Mouse (Mus musculus): ENCODE results near the gene Cog8. TPM values are rescaled to one million over a fixed set of nuclear protein-coding genes. Genes with fewer than 3 reads are reported as not detected.
"Not testable (repeated sequence)": the region's sequence is repeated elsewhere in the genome, so short reads cannot be mapped to it uniquely, and the experiment has no call there.

Gene Cog8
- polyA plus RNA-seq, 1 experiment, result 14.6 TPM

DNA sequence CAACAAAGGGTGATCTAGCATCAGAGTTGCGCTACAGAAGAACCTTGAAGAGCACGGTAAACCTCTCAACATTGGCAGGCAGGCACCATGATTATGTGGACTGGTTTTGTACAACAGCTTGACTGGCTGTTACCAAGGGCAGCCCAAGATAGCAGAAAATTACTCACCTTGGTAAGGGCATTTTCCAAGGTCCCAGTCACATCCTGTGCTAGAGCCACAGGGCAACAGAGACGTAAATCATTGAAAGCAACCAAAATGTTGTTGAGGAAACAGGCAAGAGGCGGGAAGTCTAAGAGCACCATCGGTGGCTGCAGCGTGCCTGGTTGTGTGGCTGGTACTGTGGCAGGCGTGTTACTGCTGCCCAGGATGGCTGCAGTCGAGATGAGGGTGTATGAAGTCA is 4.4 kb downstream of the Cog8 start:
- Histone ChIP-seq H3K4me3 (replicated peaks; ENCODE audit: control insufficient read depth, low read depth, low read length) (no peak overlapping the region), H3K4me1 (ENCODE audit: control insufficient read depth, insufficient read depth, low read length) (no peaks in the 10 kb centered on the region), H3K27ac (ENCODE audit: control insufficient read depth, insufficient read depth, low read depth, low read length, poor library complexity) (no peak overlapping the region)
- TF ChIP-seq CTCF (IDR thresholded peaks at IDR 0.05; ENCODE audit: control insufficient read depth, insufficient read depth, low read length) (no peak), POLR2A (IDR thresholded peaks at IDR 0.05; ENCODE audit: borderline replicate concordance, control insufficient read depth, low read depth, low read length) (no peak)
- WGBS, result 88% methylated on average over 8 of the region's 8 CpGs

DNA sequence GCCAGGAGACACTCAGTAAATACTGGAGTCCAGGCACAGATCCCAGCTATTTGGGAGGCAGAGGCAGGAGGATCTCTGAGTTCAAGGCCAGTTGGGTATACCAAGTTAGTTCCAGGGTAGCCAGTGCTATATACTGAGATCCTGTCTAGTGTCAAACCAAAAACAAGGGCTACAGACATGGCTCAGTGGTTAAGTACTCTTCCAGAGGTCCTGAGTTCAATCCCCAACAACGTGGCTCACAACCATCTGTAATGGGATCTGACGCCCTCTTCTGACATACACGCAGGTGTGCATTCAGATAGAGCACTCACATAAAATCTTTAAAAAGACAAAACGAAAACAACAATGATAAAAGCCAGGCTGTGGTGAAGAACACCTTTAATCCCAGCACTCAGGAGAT is 7.0 kb downstream of the Cog8 start:
- no peak for TF ChIP-seq POLR2A (IDR thresholded peaks at IDR 0.05; ENCODE audit: borderline replicate concordance, control insufficient read depth, low read depth, low read length)
- TF ChIP-seq CTCF (IDR thresholded peaks at IDR 0.05; ENCODE audit: control insufficient read depth, insufficient read depth, low read length), result no peak
- 81% methylated on average over 4 of the region's 4 CpGs for WGBS
- H3K4me3 ChIP-seq (replicated peaks; ENCODE audit: control insufficient read depth, low read depth, low read length), result no peak overlapping the region
- no peaks in the 10 kb centered on the region for H3K4me1 ChIP-seq (ENCODE audit: control insufficient read depth, insufficient read depth, low read length)
- no peak overlapping the region for H3K27ac ChIP-seq (ENCODE audit: control insufficient read depth, insufficient read depth, low read depth, low read length, poor library complexity)

DNA sequence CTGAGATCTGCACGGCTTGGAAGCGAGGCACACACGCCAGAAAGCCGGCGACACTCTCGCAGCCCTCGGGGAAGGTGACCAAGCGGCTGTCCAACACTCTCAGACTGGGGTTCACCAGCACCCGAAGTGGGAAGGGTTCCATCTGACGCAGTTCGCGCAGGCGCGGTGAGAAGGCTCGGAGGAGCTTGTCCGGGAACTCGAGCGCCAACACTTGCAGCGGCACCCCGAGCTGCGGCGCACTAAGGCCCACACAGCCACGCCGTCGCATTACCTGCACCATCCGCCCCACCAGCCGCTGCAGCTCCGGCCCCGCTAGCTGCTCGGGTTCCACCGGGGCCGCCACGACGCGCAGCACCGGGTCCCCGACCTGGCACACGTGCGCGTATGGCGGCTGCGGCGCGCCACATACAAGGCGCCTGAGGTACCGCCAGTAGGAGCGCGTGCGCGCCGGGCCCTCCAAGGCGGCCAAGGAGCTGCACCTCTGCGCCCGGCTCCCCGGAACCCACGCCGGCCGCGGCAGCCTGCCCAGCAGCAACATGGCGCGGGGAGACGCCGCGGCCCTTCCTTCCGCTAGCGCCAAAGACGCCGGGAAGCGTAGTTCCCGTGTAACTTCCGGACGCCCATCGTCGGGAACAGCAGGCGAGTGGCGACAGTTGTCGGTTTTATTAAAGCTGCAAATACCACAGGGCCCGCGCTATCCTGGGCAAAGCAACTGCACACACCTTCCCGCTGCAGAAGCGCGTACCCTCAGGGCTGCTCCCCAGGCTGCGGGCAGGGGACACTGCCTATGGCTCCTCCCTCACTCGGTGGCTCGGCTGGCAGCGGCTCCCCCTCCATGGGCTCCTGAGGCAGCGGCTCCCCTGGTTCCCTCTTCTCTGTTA is 8.2 kb downstream of the Cog8 start, which contains the start of gene Pdf:
TSS of gene Pdf (minus strand) at position 554 of the 881 bp plus-strand sequence.
- peak within 1 kb of the TSS; percentile 86 for H3K27ac ChIP-seq (ENCODE audit: control insufficient read depth, insufficient read depth, low read depth, low read length, poor library complexity)
- WGBS, result under 1% methylated on average over 87 of the region's 87 CpGs
- peak; percentile 80; the same call in 1 of the 2 replicates for TF ChIP-seq POLR2A (IDR thresholded peaks at IDR 0.05; ENCODE audit: borderline replicate concordance, control insufficient read depth, low read depth, low read length)
- no peak for TF ChIP-seq CTCF (IDR thresholded peaks at IDR 0.05; ENCODE audit: control insufficient read depth, insufficient read depth, low read length)

DNA sequence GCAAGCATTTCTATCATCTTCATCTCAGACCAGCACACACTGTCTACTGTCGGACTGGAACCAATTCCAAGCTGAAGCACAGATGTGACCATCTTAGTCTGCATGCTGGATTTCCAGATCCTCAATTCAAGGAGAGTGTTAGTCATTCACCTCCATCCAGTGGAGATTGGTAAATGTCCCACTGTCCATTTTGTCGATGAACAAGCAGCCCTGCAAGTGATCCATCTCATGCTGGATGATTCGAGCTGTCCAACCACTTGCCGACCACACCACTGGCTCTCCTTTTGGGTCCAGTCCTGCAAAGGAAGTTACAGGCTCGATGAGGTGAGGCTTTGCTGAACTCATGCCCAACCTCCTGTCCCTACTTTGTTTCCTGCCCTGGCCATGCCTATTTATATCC is 9.5 kb downstream of the Cog8 start:
- Histone ChIP-seq H3K27ac (ENCODE audit: control insufficient read depth, insufficient read depth, low read depth, low read length, poor library complexity) (no peak overlapping the region), H3K4me1 (ENCODE audit: control insufficient read depth, insufficient read depth, low read length) (no peaks in the 10 kb centered on the region), H3K4me3 (replicated peaks; ENCODE audit: control insufficient read depth, low read depth, low read length) (no peak overlapping the region)
- 65% methylated on average over 5 of the region's 5 CpGs for WGBS
- TF ChIP-seq CTCF (IDR thresholded peaks at IDR 0.05; ENCODE audit: control insufficient read depth, insufficient read depth, low read length) (no peak), POLR2A (IDR thresholded peaks at IDR 0.05; ENCODE audit: borderline replicate concordance, control insufficient read depth, low read depth, low read length) (no peak)

More for the DNA sequence above, 8.2 kb downstream of the Cog8 start, which contains the start of gene Pdf:
- no peaks in the 10 kb centered on the region for H3K4me1 ChIP-seq (ENCODE audit: control insufficient read depth, insufficient read depth, low read length)
- H3K4me3 ChIP-seq (replicated peaks; ENCODE audit: control insufficient read depth, low read depth, low read length), result peak within 1 kb of the TSS; percentile 84

DNA sequence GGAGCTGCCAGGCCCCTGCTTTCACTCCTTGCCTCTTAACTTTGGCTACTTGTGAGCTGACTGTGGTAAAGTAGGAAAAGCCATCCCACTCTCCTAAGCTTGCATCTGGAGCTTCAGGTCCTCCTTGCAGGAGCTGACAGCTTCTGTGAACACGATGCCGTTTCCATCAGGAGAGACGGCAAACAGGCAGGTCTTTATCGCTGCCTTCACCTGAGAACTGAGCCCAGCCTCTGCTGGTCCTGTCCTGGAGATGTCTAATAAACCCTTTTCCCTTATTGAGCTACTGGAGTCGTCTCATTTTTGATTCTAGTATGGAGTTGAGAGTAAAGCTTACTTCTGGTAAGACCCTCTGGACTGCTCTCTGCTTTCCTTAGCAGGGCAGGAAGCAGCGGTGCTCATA is 11.0 kb downstream of the Cog8 start:
- 80% methylated on average over 6 of the region's 6 CpGs for WGBS
- no peak for TF ChIP-seq POLR2A (IDR thresholded peaks at IDR 0.05; ENCODE audit: borderline replicate concordance, control insufficient read depth, low read depth, low read length)
- TF ChIP-seq CTCF (IDR thresholded peaks at IDR 0.05; ENCODE audit: control insufficient read depth, insufficient read depth, low read length), result no peak
- Histone ChIP-seq H3K27ac (ENCODE audit: control insufficient read depth, insufficient read depth, low read depth, low read length, poor library complexity) (no peak overlapping the region), H3K4me1 (ENCODE audit: control insufficient read depth, insufficient read depth, low read length) (no peaks in the 10 kb centered on the region), H3K4me3 (replicated peaks; ENCODE audit: control insufficient read depth, low read depth, low read length) (no peak overlapping the region)

DNA sequence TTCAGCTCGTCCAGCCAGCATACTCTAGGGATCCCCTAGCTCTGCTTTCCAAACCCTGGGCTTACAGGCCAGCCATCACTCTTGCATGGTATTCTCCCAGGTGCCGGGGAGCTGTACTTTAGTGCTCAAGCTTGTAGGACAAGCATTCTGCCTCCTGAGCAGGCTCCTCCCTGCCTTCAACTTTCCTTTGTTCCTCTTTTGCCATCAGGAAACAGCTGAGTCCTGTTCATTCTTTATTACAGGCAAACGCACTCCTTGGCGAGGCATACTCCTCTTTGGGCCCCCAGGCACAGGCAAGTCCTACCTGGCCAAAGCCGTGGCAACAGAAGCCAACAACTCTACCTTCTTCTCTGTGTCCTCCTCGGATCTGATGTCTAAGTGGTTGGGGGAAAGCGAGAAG is 15.9 kb downstream of the Cog8 start:
- Histone ChIP-seq H3K27ac (ENCODE audit: control insufficient read depth, insufficient read depth, low read depth, low read length, poor library complexity) (no peak overlapping the region), H3K4me3 (replicated peaks; ENCODE audit: control insufficient read depth, low read depth, low read length) (no peak overlapping the region), H3K4me1 (ENCODE audit: control insufficient read depth, insufficient read depth, low read length) (no peaks in the 10 kb centered on the region)
- 41% methylated on average over 7 of the region's 7 CpGs for WGBS
- no peak for TF ChIP-seq POLR2A (IDR thresholded peaks at IDR 0.05; ENCODE audit: borderline replicate concordance, control insufficient read depth, low read depth, low read length)
- no peak for TF ChIP-seq CTCF (IDR thresholded peaks at IDR 0.05; ENCODE audit: control insufficient read depth, insufficient read depth, low read length)

DNA sequence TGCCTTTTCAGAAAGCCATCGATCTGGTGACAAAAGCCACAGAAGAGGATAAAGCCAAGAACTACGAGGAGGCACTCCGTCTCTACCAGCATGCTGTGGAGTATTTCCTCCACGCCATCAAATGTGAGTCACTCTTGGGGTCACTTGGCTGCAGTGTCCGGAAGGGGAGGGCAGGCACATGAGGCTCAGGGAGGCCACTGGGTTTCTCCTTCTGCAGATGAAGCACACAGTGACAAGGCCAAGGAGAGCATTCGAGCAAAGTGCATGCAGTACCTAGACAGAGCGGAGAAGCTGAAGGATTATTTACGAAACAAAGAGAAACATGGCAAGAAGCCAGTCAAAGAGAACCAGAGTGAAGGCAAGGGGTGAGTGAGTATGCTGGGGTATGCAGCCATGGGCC is 19.9 kb downstream of the Cog8 start:
- no peak overlapping the region for H3K4me3 ChIP-seq (replicated peaks; ENCODE audit: control insufficient read depth, low read depth, low read length)
- TF ChIP-seq CTCF (IDR thresholded peaks at IDR 0.05; ENCODE audit: control insufficient read depth, insufficient read depth, low read length), result no peak
- TF ChIP-seq POLR2A (IDR thresholded peaks at IDR 0.05; ENCODE audit: borderline replicate concordance, control insufficient read depth, low read depth, low read length), result no peak
- no peak overlapping the region for H3K27ac ChIP-seq (ENCODE audit: control insufficient read depth, insufficient read depth, low read depth, low read length, poor library complexity)
- H3K4me1 ChIP-seq (ENCODE audit: control insufficient read depth, insufficient read depth, low read length), result peaks cover 2% of the 10 kb centered on the region; the same call in 1 of the 2 replicates
- 88% methylated on average over 8 of the region's 8 CpGs for WGBS

DNA sequence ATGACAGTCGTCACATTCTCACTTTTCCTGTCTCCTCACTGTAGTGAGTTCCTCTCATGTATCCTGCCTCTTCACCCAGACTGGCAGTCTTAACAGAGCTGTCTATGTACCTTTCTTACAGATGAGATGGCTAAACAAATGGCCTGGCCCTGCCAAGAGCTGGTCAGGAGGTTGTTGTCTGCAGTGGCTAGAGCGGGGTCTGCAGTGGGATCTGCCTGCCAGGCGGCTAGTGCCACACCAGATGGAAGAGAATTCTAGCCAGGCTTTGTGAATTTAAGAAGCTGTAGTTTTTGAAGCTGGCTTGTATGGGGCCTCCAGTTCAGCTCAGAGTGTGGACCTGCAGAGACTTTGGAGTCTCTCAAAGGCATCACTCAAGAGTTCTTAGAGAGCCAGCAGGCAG is 20.8 kb downstream of the Cog8 start:
- WGBS, result 83% methylated on average over 3 of the region's 3 CpGs
- Histone ChIP-seq H3K4me1 (ENCODE audit: control insufficient read depth, insufficient read depth, low read length) (peaks cover 2% of the 10 kb centered on the region; the same call in 1 of the 2 replicates), H3K27ac (ENCODE audit: control insufficient read depth, insufficient read depth, low read depth, low read length, poor library complexity) (no peak overlapping the region), H3K4me3 (replicated peaks; ENCODE audit: control insufficient read depth, low read depth, low read length) (no peak overlapping the region)
- TF ChIP-seq POLR2A (IDR thresholded peaks at IDR 0.05; ENCODE audit: borderline replicate concordance, control insufficient read depth, low read depth, low read length) (no peak), CTCF (IDR thresholded peaks at IDR 0.05; ENCODE audit: control insufficient read depth, insufficient read depth, low read length) (no peak)

DNA sequence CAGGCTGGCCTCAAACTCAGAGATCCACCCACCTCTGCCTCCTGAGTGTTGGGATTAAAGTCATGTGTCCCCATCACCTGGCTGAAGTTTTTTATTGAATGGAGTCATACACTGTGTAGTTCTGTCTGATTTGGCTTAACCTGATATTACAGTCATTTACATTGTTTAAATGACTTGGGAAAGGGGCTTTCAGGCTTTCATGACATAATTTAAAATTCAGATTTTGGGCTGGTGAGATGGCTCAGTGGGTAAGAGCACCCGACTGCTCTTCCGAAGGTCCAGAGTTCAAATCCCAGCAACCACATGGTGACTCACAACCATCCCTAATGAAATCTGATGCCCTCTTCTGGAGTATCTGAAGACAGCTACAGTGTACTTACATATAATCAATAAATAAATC is 22.9 kb downstream of the Cog8 start:
- not testable (repeated sequence) for H3K4me1 ChIP-seq (ENCODE audit: control insufficient read depth, insufficient read depth, low read length)
- 94% methylated on average over 2 of the region's 2 CpGs for WGBS

More for the DNA sequence above, 22.9 kb downstream of the Cog8 start:
- H3K27ac ChIP-seq (ENCODE audit: control insufficient read depth, insufficient read depth, low read depth, low read length, poor library complexity); H3K4me3 ChIP-seq (replicated peaks; ENCODE audit: control insufficient read depth, low read depth, low read length): not testable (repeated sequence)
